Mouse (Mus musculus): ENCODE results near the gene Rtn4.

GRCm38 (mm10) chr11:29770666-29771400, 78.1 kb downstream of the Rtn4 start:
- TF ChIP-seq CTCF (conservative IDR thresholded peaks at IDR 0.05; ENCODE audit: insufficient read depth, insufficient read length, low read depth, low read length) (no peak), POLR2A (IDR thresholded peaks at IDR 0.05; ENCODE audit: low read depth, low read length) (no peak)
